Mouse (Mus musculus) lung, adult 2 months (tissue): Measurements from ENCODE around the gene Foxp1.

Experiments
- CTCF ChIP-seq: fragments of 200-500 bp; IDR thresholded peaks from 2 replicates; pipeline ENCODE4 v1.5.1; 2011; ENCODE audit warnings: mild to moderate bottlenecking, low read length, control low read depth; ENCODE audit not compliant: insufficient read depth
- POLR2A ChIP-seq: fragments of 200-500 bp; IDR thresholded peaks from 2 replicates; pipeline ENCODE4 v1.6.1; 2011; ENCODE audit warnings: low read depth, mild to moderate bottlenecking, control low read depth, low read length, borderline replicate concordance; ENCODE audit errors: extremely low read depth

GRCm38 (mm10) chr6:99008565-99008964, 514.0 kb downstream of the Foxp1 start:
- TF ChIP-seq CTCF (peak; percentile 40; the same call in 1 of the 2 replicates), POLR2A (no peak)
